Mouse (Mus musculus) small intestine, adult 2 months (tissue): ENCODE data around the gene Traf2. TPM values are rescaled to one million over a fixed set of nuclear protein-coding genes. Genes with fewer than 3 reads are reported as not detected.

Experiments used
- H3K27ac ChIP-seq: fragments of 200-500 bp; 2 replicates; pipeline ENCODE4 v1.5.1; 2012; ENCODE audit warnings: low read depth, low read length, control low read depth, inconsistent platforms; ENCODE audit not compliant: insufficient read depth
- H3K27me3 ChIP-seq: fragments of 200-500 bp; 2 replicates; pipeline ENCODE4 v1.6.1; 2012; ENCODE audit warnings: mild to moderate bottlenecking, moderate library complexity, low read length, inconsistent platforms; ENCODE audit not compliant: control insufficient read depth, insufficient read depth
- H3K36me3 ChIP-seq: fragments of 200-500 bp; 2 replicates; pipeline ENCODE4 v1.6.1; 2012; ENCODE audit warnings: mild to moderate bottlenecking, low read length, control low read depth, inconsistent platforms; ENCODE audit not compliant: control insufficient read depth, insufficient read depth
- H3K4me1 ChIP-seq: fragments of 200-500 bp; 2 replicates; pipeline ENCODE4 v1.6.1; 2012; ENCODE audit warnings: low read length, inconsistent platforms, mixed read lengths; ENCODE audit not compliant: control insufficient read depth, insufficient read depth, insufficient read length
- H3K4me3 ChIP-seq: fragments of 200-500 bp; 2 replicates; pipeline ENCODE4 v1.5.1; 2012; ENCODE audit warnings: low read depth, mild to moderate bottlenecking, control low read depth, inconsistent platforms, low read length, moderate library complexity
- CTCF ChIP-seq: fragments of 200-500 bp; IDR thresholded peaks from 2 replicates; pipeline ENCODE4 v1.5.1; 2012; ENCODE audit warnings: low read depth, mild to moderate bottlenecking, control low read depth, inconsistent platforms, low read length, moderate library complexity, mixed read lengths; ENCODE audit not compliant: insufficient replicate concordance, insufficient read length; ENCODE audit errors: extremely low read depth
- POLR2A ChIP-seq: fragments of 200-500 bp; IDR thresholded peaks from 2 replicates; pipeline ENCODE4 v1.6.1; 2012; ENCODE audit warnings: low read depth, mild to moderate bottlenecking, control low read depth, inconsistent platforms, low read length, moderate library complexity
- WGBS: fragments of 180-500 bp; shearing (Covaris S2); methylation state at CpG from one replicate; pipeline ENCODE4 v1.1.7; 2018; 5-methylcytosine and 5-hydroxymethylcytosine counted together
- polyA plus RNA-seq: library from polyadenylated mRNA; depleted of rRNA; stranded (reverse); fragments of >200 nt; gene quantifications from 2 replicates; pipeline ENCODE4 v1.2.3, GENCODE M21; 2012

Traf2 gene
- polyA plus RNA-seq, 1 experiment, result 13.7 TPM

GRCm38 (mm10) chr2:25487965-25488670 lies 58.6 kb downstream of the Traf2 start:
- TF ChIP-seq CTCF (no peak), POLR2A (no peak)

GRCm38 (mm10) chr2:25484901-25485647 lies 61.7 kb downstream of the Traf2 start:
- Histone ChIP-seq H3K27me3 (no peaks in the 10 kb centered on the region), H3K27ac (peak overlapping the region; percentile 44; the same call in 1 of the 2 replicates), H3K36me3 (no peaks in the 10 kb centered on the region), H3K4me3 (no peak overlapping the region), H3K4me1 (peaks cover 14% of the 10 kb centered on the region)
- WGBS, result 24% methylated on average over 11 of the region's 11 CpGs
- TF ChIP-seq CTCF, result no peak
- TF ChIP-seq POLR2A, result no peak; the same call in 1 of the 2 replicates

More at GRCm38 (mm10) chr2:25487965-25488670, 58.6 kb downstream of the Traf2 start:
- Histone ChIP-seq H3K27me3 (no peaks in the 10 kb centered on the region), H3K36me3 (no peaks in the 10 kb centered on the region), H3K4me1 (peaks cover 11% of the 10 kb centered on the region), H3K4me3 (no peak overlapping the region), H3K27ac (no peak overlapping the region)
- WGBS, result 58% methylated on average over 6 of the region's 6 CpGs

- no peak overlapping the region for H3K4me3 ChIP-seq
- no peaks in the 10 kb centered on the region for H3K36me3 ChIP-seq
- H3K27ac ChIP-seq, result no peak overlapping the region
- peaks cover 19% of the 10 kb centered on the region for H3K4me1 ChIP-seq
- H3K27me3 ChIP-seq, result no peaks in the 10 kb centered on the region
- TF ChIP-seq POLR2A (no peak), CTCF (peak; percentile 69; the same call in 1 of the 2 replicates)
- WGBS, result 24% methylated on average over 7 of the region's 7 CpGs
Observed at GRCm38 (mm10) chr2:25482969-25483368, 63.8 kb downstream of the Traf2 start.

DNA sequence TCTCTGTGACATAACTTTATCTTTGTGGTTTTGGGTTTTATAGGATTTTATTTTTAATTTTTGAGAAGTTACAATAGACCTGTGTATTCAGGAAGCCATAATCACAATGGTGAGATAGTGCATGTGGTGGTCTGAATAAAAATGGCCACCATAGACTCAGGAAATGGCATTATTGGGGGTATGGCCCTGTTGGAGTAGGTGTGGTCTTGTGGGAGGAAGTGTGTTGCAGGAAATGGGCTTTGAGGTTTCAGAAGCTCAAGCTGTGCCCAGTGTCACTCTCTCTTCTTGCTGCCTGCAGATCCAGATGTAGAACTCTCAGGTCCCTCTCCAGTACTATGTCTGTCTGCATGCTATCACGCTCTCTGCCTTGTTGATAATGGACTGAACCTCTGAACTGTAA lies 66.2 kb downstream of the Traf2 start:
- Histone ChIP-seq H3K4me3 (no peak overlapping the region), H3K27me3 (no peaks in the 10 kb centered on the region), H3K4me1 (peaks cover 15% of the 10 kb centered on the region), H3K36me3 (no peaks in the 10 kb centered on the region), H3K27ac (peak overlapping the region; percentile 76)
- TF ChIP-seq CTCF, result no peak
- no peak for TF ChIP-seq POLR2A
- 74% methylated on average over 1 of the region's 1 CpGs for WGBS

DNA sequence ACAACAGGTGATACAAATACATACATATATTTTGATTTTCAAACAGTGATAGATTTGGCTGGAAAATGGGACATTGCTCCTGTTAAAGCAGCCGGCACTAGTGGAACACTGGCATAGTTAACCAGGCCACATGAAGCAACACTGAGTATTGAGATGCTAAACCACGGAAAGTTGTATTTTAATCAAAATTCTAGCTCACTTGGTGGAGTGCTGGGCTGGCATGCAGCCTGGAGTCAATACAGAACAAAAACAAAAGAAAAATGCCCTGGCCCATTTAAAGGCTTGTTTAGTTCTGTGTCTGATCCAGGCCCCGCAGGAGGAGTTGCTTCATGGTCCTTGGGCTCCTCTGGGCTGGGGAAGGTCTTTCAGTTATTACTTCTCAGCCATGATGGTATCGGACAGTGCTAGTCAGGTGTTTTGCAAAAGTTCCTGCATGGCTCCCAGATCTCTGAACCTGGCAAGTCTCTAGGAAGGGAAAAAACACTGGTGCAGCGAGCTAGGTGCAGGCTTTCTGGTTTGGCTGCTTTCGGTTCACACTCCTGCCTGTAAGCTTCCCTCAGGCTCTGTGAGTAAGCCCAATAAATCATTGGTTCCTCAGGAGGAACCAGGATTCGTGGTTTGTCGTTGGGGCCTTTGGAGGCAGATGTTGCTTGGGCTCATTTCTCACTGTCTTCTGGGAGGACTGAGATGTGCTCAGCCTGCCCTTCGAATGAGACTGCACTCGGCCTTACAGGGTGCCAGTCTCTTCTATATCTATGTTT lies 67.0 kb downstream of the Traf2 start:
- no peaks in the 10 kb centered on the region for H3K36me3 ChIP-seq
- no peak overlapping the region for H3K4me3 ChIP-seq
- TF ChIP-seq POLR2A, result no peak
- TF ChIP-seq CTCF, result no peak
- peaks cover 8% of the 10 kb centered on the region; the same call in 1 of the 2 replicates for H3K4me1 ChIP-seq
- no peaks in the 10 kb centered on the region for H3K27me3 ChIP-seq
- peak overlapping the region; percentile 76 for H3K27ac ChIP-seq
- WGBS, result 29% methylated on average over 10 of the region's 10 CpGs

- TF ChIP-seq CTCF (no peak), POLR2A (no peak)
- no peaks in the 10 kb centered on the region for H3K36me3 ChIP-seq
- H3K4me3 ChIP-seq, result no peak overlapping the region
- 88% methylated on average over 3 of the region's 3 CpGs for WGBS
- H3K4me1 ChIP-seq, result peaks cover 7% of the 10 kb centered on the region; the same call in 1 of the 2 replicates
- H3K27me3 ChIP-seq, result no peaks in the 10 kb centered on the region
- no peak overlapping the region for H3K27ac ChIP-seq
Observed at GRCm38 (mm10) chr2:25477967-25478675, 68.6 kb downstream of the Traf2 start.
